Mouse (Mus musculus): ENCODE measurements at regions not wholly inside any gene's neighbourhood (a gene's known extent, or its start where the extent isn't known, plus 50 kb on each side); places are given as distances from the start of the nearest gene placed in this dataset.

DNA sequence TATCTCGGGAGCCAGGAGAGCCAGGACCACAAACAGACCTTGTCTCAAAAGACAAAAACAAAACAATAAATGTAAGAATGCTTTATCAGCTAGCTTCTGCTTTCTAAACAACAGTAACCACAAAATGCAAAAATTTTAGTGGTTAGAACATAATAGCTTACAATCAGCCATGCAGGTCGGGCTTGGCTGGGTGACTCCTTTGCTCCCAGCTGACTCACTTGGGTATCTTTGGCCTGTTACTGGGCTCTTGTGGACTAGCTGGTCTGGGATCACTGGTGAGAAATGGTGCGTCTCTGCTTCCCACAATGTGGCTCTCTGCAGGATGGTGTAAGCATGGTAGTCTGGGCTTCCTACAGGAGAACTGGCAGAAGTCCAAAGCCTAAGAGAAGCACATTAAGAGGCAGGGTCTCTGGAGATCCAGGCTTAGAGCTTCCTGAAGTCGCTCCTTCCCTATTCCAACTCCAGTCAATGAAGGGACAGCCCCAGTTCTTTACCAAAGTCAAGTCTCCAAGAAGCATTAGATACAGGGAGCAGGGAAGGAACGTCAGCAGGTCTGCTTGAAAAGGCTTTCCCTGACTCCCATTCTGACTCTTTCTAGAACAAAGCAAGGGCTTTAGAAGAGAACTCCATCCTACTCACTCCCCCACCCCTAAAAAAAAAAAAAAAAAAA lies 96.0 kb upstream of the Mgme1 start:
- 87% methylated on average over 5 of the region's 5 CpGs for WGBS
- Histone ChIP-seq H3K4me2 (no peak overlapping the region), H3K27ac (replicated peaks) (no peak overlapping the region), H3K4me1 (replicated peaks) (peaks cover 3% of the 10 kb centered on the region; the same call in 1 of the 2 replicates), H3K27me3 (no peaks in the 10 kb centered on the region), H3K9me3 (no peaks in the 10 kb centered on the region), H3K36me3 (no peaks in the 10 kb centered on the region), H3K9ac (no peak overlapping the region), H3K4me3 (no peak overlapping the region)
- no peak for ATAC-seq (ENCODE audit: low FRiP score, low read depth)

DNA sequence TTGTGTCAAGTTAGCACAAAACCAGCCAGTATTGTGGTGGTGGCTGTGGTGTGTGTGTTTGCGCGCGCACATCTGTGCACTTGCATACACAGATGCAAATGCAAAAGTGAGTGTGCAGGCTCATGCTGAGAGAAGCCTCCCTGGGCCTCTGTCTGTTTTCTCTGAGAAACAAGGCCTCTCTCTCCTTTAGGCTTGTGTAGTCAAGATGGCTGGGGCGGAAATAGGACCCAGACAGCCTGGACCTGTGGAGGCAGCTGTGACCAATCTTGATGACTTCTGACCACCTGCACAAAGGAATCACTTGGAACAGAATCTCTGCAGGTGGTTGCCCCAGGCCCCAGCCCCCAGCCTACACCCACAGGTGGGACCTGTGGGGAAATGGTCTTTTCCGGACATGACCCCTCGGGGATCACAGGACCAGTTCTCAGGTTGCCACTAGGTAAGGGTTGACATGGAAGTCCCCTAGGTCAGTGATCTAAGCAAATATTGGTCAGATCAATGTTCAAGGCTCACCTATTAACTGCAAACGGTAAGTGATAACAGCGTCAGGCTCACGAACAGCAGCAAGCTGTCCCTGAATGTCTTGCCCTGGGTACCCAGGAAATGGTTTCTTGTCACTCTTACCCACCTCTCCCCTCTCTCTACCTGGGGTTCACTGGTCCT lies 93.8 kb upstream of the Mgme1 start:
- Histone ChIP-seq H3K9me3 (no peaks in the 10 kb centered on the region), H3K27me3 (no peaks in the 10 kb centered on the region), H3K36me3 (no peaks in the 10 kb centered on the region), H3K4me1 (replicated peaks) (peaks cover 2% of the 10 kb centered on the region; the same call in 1 of the 2 replicates), H3K9ac (no peak overlapping the region), H3K4me3 (no peak overlapping the region), H3K27ac (replicated peaks) (no peak overlapping the region), H3K4me2 (no peak overlapping the region)
- 93% methylated on average over 9 of the region's 9 CpGs for WGBS
- no peak for ATAC-seq (ENCODE audit: low FRiP score, low read depth)

DNA sequence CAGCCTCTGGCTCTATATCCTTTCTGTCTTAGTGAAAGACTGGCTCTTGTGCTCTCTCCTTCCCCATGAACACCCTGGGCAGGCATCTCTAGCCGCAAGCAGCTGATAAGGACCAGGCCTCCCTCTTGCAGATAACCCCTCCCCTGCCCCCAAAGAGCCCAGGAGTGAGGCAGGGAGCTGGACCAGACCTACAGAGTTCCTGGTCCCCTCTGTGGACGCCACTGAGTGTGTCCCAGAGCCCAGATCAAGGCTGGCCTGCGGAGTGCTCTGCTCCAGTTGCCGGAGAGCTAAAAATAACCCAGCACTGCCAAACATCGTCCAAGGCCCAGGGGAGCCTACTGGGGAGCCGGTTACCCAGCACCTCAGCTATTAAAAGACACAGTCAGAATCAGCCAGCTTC lies 93.2 kb upstream of the Mgme1 start:
- H3K4me3 ChIP-seq = no peak overlapping the region
- no peaks in the 10 kb centered on the region for H3K27me3 ChIP-seq
- H3K4me2 ChIP-seq = no peak overlapping the region
- no peaks in the 10 kb centered on the region; the same call in 1 of the 2 replicates for H3K4me1 ChIP-seq (replicated peaks)
- ATAC-seq (ENCODE audit: low FRiP score, low read depth) = no peak
- H3K27ac ChIP-seq (replicated peaks) = no peak overlapping the region
- H3K9ac ChIP-seq = no peak overlapping the region
- no peaks in the 10 kb centered on the region for H3K9me3 ChIP-seq
- WGBS = 61% methylated on average over 6 of the region's 6 CpGs
- H3K36me3 ChIP-seq = no peaks in the 10 kb centered on the region

DNA sequence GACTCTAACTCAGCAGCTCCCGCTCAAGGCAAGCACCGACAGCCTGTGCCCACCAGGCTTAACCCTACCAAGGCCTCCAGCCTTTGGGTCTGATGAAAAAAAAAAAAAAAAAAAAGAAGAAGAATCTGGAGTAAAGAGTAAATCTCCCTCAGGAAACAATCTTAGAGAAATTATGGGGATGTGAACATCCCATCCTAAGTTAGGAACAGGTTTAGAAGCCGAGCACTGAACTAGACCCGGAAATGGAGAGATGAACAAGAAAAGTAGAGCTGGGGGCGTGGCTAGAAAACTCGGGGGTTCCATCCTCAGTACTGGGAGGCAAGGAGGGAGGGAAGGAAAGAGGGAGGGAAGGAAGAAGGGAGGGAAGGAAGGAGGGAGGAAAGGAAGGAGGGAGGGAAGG lies 92.5 kb upstream of the Mgme1 start:
- H3K27ac ChIP-seq (replicated peaks) = no peak overlapping the region
- H3K36me3 ChIP-seq = no peaks in the 10 kb centered on the region
- no peak overlapping the region for H3K4me2 ChIP-seq
- H3K9me3 ChIP-seq = no peaks in the 10 kb centered on the region
- H3K27me3 ChIP-seq = no peaks in the 10 kb centered on the region
- no peak overlapping the region for H3K4me3 ChIP-seq
- no peak for ATAC-seq (ENCODE audit: low FRiP score, low read depth)
- no peak overlapping the region for H3K9ac ChIP-seq
- WGBS = 85% methylated on average over 6 of the region's 6 CpGs
- no peaks in the 10 kb centered on the region for H3K4me1 ChIP-seq (replicated peaks)

DNA sequence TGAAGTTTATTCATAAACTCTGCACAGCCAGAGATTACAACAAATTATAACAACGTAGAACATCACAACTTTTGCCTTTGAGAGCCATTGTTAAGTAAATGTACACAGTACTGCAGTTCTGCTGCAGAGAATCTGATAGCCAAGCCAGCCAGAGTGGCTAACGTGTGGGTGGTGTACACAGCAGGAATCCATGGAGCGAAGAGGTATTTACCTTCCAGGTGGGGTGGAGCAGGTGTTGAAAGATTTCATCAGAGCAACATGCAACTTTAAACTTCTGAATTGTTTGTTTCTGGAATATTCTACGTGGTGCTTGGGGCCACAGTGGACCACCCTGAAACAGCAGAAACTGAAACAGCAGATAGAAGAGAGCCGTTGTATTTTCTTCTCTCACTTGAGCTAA lies 88.4 kb upstream of the Mgme1 start:
- no peaks in the 10 kb centered on the region for H3K9me3 ChIP-seq
- 84% methylated on average over 5 of the region's 5 CpGs for WGBS
- no peaks in the 10 kb centered on the region for H3K4me1 ChIP-seq (replicated peaks)
- no peak overlapping the region for H3K4me2 ChIP-seq
- no peak overlapping the region for H3K9ac ChIP-seq
- H3K27ac ChIP-seq (replicated peaks) = no peak overlapping the region
- no peaks in the 10 kb centered on the region for H3K27me3 ChIP-seq
- no peak for ATAC-seq (ENCODE audit: low FRiP score, low read depth)
- no peaks in the 10 kb centered on the region for H3K36me3 ChIP-seq
- no peak overlapping the region for H3K4me3 ChIP-seq

DNA sequence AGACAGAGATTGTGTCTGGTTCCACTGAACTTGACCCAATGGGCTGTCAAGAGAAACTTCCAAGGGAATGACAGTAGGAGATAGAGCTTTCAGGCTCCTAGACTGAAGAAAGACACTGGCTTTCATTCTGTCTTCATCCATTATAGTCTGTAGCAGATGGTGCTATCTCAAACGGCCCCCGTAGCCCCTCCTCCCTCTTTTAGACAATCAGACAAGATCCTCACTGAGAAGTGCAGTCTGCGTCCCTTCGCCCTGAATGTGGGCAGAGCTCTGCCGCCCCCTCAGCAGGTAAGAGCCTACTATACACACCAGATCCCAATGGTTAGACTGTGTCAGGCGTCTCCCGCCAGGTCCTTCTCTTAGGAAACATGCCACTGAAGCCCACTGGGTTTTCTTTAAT lies 87.9 kb upstream of the Mgme1 start:
- no peaks in the 10 kb centered on the region for H3K27me3 ChIP-seq
- no peak for ATAC-seq (ENCODE audit: low FRiP score, low read depth)
- H3K4me3 ChIP-seq = no peak overlapping the region
- H3K9me3 ChIP-seq = no peaks in the 10 kb centered on the region
- H3K4me1 ChIP-seq (replicated peaks) = no peaks in the 10 kb centered on the region
- H3K4me2 ChIP-seq = no peak overlapping the region
- H3K27ac ChIP-seq (replicated peaks) = no peak overlapping the region
- 67% methylated on average over 7 of the region's 7 CpGs for WGBS
- H3K9ac ChIP-seq = no peak overlapping the region
- H3K36me3 ChIP-seq = no peaks in the 10 kb centered on the region

DNA sequence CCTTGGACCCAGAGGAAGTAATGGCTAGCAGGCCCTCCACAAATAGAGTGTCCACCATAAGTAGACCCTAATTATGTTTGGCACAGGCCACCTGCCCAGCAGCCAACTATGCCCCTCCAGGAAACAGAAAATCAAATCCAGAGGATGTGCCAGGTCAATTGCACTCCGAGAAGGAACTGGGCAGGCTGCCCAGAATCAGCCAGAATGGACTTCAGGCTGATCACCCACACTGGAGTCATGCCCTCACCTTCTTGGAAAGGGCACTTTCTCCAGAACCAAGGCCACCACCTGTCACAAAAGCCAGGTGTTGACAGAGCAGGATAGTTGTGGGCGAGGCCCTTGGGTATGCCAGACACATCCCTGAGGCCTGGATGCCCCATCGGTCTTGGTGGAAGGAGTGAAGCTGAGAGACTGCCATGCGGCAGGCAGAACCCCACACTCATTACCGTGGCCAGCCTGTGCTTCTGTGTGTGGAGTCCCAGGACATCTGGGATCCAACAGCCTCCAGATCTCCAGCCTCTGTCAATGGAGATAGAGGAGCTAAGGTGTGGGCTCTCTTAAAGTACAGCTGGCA lies 87.0 kb upstream of the Mgme1 start:
- Histone ChIP-seq H3K27me3 (no peaks in the 10 kb centered on the region), H3K27ac (replicated peaks) (no peak overlapping the region), H3K4me2 (no peak overlapping the region), H3K9me3 (no peaks in the 10 kb centered on the region), H3K9ac (no peak overlapping the region), H3K4me1 (replicated peaks) (no peaks in the 10 kb centered on the region), H3K36me3 (no peaks in the 10 kb centered on the region), H3K4me3 (no peak overlapping the region)
- peak; percentile 54; the same call in 1 of the 2 replicates for ATAC-seq (ENCODE audit: low FRiP score, low read depth)
- WGBS = 69% methylated on average over 5 of the region's 5 CpGs

DNA sequence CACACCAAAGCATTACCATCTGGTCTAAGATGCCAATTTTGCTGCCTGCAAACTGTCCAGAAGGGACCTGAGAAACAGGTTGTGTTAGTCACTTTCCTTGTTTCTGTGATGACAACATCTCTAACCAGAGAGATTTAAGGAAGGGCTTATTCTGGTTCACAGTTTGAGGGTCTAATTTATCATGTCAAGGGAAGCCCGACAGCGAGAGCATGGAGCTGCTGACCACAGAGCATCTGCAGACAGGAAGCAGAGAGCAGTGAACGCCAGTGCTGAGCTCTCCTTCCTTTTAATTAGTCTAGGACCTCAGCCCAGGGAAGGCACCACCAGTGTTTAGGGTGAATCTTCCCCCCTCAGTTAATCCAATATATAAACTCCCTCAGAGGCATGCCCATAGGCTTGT lies 85.3 kb upstream of the Mgme1 start:
- no peak for ATAC-seq (ENCODE audit: low FRiP score, low read depth)
- WGBS = 86% methylated on average over 3 of the region's 3 CpGs
- H3K9ac ChIP-seq = no peak overlapping the region
- H3K4me1 ChIP-seq (replicated peaks) = no peaks in the 10 kb centered on the region
- H3K4me3 ChIP-seq = no peak overlapping the region
- no peaks in the 10 kb centered on the region for H3K36me3 ChIP-seq
- H3K27ac ChIP-seq (replicated peaks) = no peak overlapping the region
- no peaks in the 10 kb centered on the region for H3K9me3 ChIP-seq
- H3K4me2 ChIP-seq = no peak overlapping the region
- H3K27me3 ChIP-seq = no peaks in the 10 kb centered on the region

DNA sequence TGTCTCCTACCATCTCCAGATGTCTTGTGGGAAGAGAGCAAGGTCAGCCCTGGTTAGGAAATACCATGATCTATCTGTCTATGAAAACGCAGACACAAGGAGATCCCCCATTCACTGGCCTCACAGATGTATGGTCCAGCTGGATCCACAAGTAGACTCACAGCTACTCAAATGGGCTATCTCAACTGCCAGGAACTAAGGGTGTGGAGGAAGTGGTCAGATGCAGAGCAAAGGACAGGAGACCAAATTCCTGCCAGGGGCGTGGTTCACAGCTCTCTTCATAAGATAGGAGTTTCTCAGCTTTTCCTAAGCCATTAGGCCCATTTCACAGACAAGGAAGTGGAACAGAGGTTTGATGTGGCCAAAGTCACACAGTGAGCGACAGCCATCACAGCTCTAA lies 84.0 kb upstream of the Mgme1 start:
- Histone ChIP-seq H3K4me2 (no peak overlapping the region), H3K9me3 (no peaks in the 10 kb centered on the region), H3K4me3 (no peak overlapping the region), H3K27ac (replicated peaks) (no peak overlapping the region), H3K27me3 (no peaks in the 10 kb centered on the region), H3K4me1 (replicated peaks) (no peaks in the 10 kb centered on the region), H3K36me3 (no peaks in the 10 kb centered on the region), H3K9ac (no peak overlapping the region)
- WGBS = 96% methylated on average over 3 of the region's 3 CpGs
- no peak for ATAC-seq (ENCODE audit: low FRiP score, low read depth)

DNA sequence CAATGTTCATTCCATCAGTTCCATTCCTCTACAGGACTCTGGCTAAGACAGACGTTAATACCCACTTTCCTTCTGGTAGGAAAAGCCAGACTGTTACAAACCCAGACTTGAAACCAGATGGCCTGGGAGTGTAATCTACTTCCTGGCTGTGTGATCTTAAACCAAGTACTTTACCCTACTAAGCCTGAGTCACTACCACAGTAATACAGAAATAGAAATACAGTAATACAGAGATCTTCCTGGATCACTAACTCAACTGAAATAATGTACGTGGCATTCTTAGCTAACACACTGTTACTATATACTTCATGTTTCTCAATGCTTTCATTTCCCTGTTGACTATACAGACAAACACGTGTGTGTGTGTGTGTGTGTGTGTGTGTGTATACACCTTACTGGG lies 82.4 kb upstream of the Mgme1 start:
- no peak overlapping the region for H3K4me3 ChIP-seq
- no peak for ATAC-seq (ENCODE audit: low FRiP score, low read depth)
- no peak overlapping the region for H3K9ac ChIP-seq
- H3K9me3 ChIP-seq = no peaks in the 10 kb centered on the region
- H3K4me2 ChIP-seq = no peak overlapping the region
- no peak overlapping the region for H3K27ac ChIP-seq (replicated peaks)
- H3K27me3 ChIP-seq = no peaks in the 10 kb centered on the region
- H3K36me3 ChIP-seq = no peaks in the 10 kb centered on the region
- 70% methylated on average over 3 of the region's 3 CpGs for WGBS
- H3K4me1 ChIP-seq (replicated peaks) = no peaks in the 10 kb centered on the region

DNA sequence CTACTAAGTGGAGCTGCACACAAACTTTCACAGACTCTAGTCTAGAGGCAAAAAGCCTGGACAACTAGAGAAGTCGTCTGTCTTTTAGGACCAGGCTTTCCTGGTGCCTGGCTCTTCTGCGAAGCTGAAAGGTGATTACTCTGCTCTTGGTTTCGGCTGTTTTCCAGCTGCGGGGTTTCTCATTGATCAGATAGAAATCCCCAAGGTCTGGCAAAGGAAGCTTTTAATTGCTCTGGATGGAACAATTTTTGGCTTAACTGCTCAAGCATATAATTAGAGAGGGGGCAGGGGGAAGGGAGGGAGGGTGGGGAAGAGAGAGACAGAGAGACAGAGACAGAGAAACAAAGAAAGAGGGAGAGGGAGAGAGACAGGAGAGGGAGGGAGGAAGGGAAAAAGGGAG lies 82.0 kb upstream of the Mgme1 start:
- Histone ChIP-seq H3K4me3 (no peak overlapping the region), H3K27ac (replicated peaks) (no peak overlapping the region), H3K4me2 (no peak overlapping the region), H3K9me3 (no peaks in the 10 kb centered on the region), H3K4me1 (replicated peaks) (no peaks in the 10 kb centered on the region), H3K27me3 (no peaks in the 10 kb centered on the region), H3K9ac (no peak overlapping the region), H3K36me3 (no peaks in the 10 kb centered on the region)
- WGBS = 28% methylated on average over 4 of the region's 4 CpGs
- ATAC-seq (ENCODE audit: low FRiP score, low read depth) = no peak

DNA sequence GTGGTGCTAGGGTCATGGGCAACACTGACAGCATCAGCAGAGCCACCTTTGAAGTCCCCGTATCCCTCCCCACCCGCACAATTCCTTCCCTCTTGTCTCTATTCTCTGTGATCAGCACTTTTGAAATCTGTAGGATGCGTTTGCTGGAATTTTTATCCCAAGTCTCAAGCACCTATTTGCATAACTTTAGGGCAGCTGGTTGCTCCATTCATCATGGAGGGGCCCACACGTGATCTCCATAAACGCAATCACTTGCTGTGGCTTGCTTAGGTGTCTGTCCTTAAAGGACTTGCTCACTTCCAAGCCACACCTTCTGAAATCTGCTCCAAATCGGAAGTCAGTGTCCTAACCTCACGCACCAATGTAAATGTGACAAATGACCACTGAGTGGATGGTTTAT lies 80.7 kb upstream of the Mgme1 start:
- H3K9ac ChIP-seq = no peak overlapping the region
- no peak overlapping the region for H3K4me3 ChIP-seq
- H3K4me1 ChIP-seq (replicated peaks) = no peaks in the 10 kb centered on the region
- no peak overlapping the region for H3K27ac ChIP-seq (replicated peaks)
- no peaks in the 10 kb centered on the region for H3K9me3 ChIP-seq
- no peaks in the 10 kb centered on the region for H3K27me3 ChIP-seq
- H3K4me2 ChIP-seq = no peak overlapping the region
- H3K36me3 ChIP-seq = no peaks in the 10 kb centered on the region
- ATAC-seq (ENCODE audit: low FRiP score, low read depth) = no peak
- WGBS = 69% methylated on average over 7 of the region's 7 CpGs

Measured in hindbrain, embryonic 15.5 days (tissue).